Mouse (Mus musculus): ENCODE results near the gene Tmem269. TPM values are rescaled to one million over a fixed set of nuclear protein-coding genes. Genes with fewer than 3 reads are reported as not detected.

Tmem269 gene
- polyA plus RNA-seq, 1 experiment from 2014 or later: not detected

DNA sequence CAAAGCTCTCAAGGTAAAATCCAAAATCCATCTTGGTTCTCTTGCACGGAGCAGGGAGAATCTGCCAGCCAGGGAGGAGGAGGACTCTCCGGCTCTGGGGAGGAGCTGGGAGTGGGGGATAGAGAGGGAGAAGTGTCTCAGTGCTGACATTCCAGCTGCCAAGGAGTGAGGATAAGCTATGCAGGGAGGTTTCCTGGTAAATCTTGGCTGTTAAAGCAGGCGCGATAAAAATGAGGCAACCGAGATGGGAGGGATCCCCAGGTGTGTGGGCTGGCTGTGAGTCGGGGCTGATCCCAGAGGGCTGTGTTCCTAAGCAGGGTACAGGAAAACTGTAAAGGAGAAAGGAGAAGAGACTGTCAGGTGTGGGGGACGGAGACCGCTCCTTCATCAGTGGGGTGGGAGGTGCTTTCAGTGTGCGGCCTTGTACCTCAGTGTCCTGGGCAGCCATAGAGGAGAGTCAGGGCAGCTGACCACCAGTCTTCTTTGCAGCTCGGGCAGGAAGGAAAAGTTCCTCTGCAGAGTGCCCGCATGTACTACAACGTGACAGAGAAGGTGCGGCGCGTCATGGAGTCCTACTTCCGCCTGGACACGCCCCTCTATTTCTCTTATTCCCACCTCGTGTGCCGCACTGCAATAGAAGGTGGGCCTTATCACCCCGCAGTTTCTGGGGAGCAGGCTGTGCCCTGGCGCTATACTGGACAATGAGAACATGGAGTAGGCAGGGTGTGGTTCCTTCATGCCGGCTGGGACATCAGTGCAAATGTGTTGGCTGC is 26.6 kb upstream of the Tmem269 start:
- Histone ChIP-seq H3K9ac (ENCODE audit: low read length) (no peak overlapping the region), H3K27ac (ENCODE audit: low read depth, low read length) (no peak overlapping the region), H3K4me1 (ENCODE audit: control insufficient read depth, insufficient read depth, low read length) (peaks cover 4% of the 10 kb centered on the region; the same call in 1 of the 2 replicates), H3K4me2 (ENCODE audit: low read depth) (no peak overlapping the region), H3K4me3 (ENCODE audit: low read depth, low read length) (no peak overlapping the region), H3K36me3 (ENCODE audit: control insufficient read depth, insufficient read depth, low read length) (peaks cover 8% of the 10 kb centered on the region), H3K9me3 (ENCODE audit: control insufficient read depth, low read length) (no peaks in the 10 kb centered on the region), H3K27me3 (ENCODE audit: control insufficient read depth, insufficient read depth, low read length) (no peaks in the 10 kb centered on the region)
- no peak for ATAC-seq (ENCODE audit: insufficient read depth, low FRiP score, low TSS enrichment)
- no peak for DNase-seq (ENCODE audit: low spot score)
- 80% methylated on average over 22 of the region's 22 CpGs for WGBS

DNA sequence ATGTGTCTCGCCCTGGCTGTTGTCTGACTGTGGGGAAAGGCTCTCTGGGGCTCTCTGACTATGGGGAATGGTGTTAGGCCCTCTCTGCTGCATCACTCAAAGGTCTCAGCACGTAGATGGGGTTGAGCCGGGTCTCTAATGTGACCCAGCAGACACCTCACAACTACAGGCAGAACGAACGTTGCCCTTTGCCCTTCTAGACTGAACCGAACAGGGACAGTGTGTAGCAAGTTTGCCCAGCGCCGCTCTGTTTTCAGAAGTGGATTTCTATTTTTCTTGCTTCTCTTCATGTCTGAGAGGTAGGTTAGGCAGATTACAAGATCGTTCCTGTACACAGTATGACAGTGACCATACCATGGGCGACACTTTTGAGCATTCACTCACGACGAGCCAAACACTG is 24.6 kb upstream of the Tmem269 start:
- H3K9me3 ChIP-seq (ENCODE audit: control insufficient read depth, low read length): no peaks in the 10 kb centered on the region
- 90% methylated on average over 12 of the region's 12 CpGs for WGBS
- H3K9ac ChIP-seq (ENCODE audit: low read length): no peak overlapping the region
- no peaks in the 10 kb centered on the region for H3K27me3 ChIP-seq (ENCODE audit: control insufficient read depth, insufficient read depth, low read length)
- ATAC-seq (ENCODE audit: insufficient read depth, low FRiP score, low TSS enrichment) (no peak), DNase-seq (ENCODE audit: low spot score) (no peak)
- H3K4me2 ChIP-seq (ENCODE audit: low read depth): no peak overlapping the region
- peaks cover 2% of the 10 kb centered on the region; the same call in 1 of the 2 replicates for H3K4me1 ChIP-seq (ENCODE audit: control insufficient read depth, insufficient read depth, low read length)
- no peak overlapping the region for H3K27ac ChIP-seq (ENCODE audit: low read depth, low read length)
- H3K4me3 ChIP-seq (ENCODE audit: low read depth, low read length): no peak overlapping the region
- peaks cover 5% of the 10 kb centered on the region for H3K36me3 ChIP-seq (ENCODE audit: control insufficient read depth, insufficient read depth, low read length)

DNA sequence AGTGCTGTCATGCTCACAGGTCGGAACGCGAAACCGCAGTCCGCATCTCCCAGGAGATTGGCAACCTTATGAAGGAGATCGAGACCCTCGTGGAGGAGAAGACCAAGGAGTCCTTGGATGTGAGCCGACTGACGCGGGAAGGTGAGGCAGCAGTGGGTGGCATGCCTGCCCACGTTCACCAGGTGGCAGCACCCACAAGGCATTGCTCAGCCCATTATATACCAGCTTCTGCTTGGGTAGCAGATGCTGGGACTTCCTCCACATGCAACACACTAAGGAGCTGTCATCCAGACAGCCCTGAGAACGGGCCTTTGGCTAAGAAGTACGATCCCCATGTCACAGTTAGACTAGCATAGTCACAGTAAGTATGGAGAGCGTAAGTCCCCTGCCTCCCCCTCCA is 23.6 kb upstream of the Tmem269 start:
- Histone ChIP-seq H3K9me3 (ENCODE audit: control insufficient read depth, low read length) (no peaks in the 10 kb centered on the region), H3K27ac (ENCODE audit: low read depth, low read length) (no peak overlapping the region), H3K4me3 (ENCODE audit: low read depth, low read length) (no peak overlapping the region), H3K4me2 (ENCODE audit: low read depth) (no peak overlapping the region), H3K4me1 (ENCODE audit: control insufficient read depth, insufficient read depth, low read length) (no peaks in the 10 kb centered on the region), H3K36me3 (ENCODE audit: control insufficient read depth, insufficient read depth, low read length) (peaks cover 5% of the 10 kb centered on the region), H3K9ac (ENCODE audit: low read length) (no peak overlapping the region), H3K27me3 (ENCODE audit: control insufficient read depth, insufficient read depth, low read length) (no peaks in the 10 kb centered on the region)
- no peak for ATAC-seq (ENCODE audit: insufficient read depth, low FRiP score, low TSS enrichment)
- no peak for DNase-seq (ENCODE audit: low spot score)
- WGBS: 87% methylated on average over 14 of the region's 14 CpGs

DNA sequence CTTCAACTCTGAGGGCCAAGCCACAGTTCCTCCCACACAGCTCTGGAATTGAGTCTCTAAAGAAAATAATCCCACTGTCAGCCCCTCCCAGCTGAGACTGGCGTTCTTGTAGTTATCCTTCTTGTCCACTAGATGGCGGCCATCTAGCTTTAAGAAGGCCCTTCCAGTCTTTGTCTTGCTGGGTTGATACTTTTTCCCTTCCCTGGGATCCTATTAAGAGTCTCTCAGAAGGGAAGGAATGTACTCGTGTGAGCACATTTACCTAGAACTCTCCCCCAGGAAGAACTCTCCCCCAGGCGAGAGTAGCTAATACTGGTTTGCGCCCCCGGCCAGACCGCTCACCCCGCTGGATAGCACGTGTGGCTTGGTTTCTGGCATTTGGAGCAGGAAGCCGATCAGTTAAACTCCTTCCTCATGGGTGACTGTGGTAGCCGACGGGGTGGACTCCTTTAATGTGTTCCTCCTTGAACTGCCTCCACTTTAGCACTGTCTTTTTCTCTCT is 21.2 kb upstream of the Tmem269 start:
- H3K4me2 ChIP-seq (ENCODE audit: low read depth): no peak overlapping the region
- H3K4me3 ChIP-seq (ENCODE audit: low read depth, low read length): no peak overlapping the region
- H3K36me3 ChIP-seq (ENCODE audit: control insufficient read depth, insufficient read depth, low read length): peaks cover 5% of the 10 kb centered on the region; the same call in 1 of the 2 replicates
- peak overlapping the region; percentile 46 for H3K9ac ChIP-seq (ENCODE audit: low read length)
- no peaks in the 10 kb centered on the region for H3K27me3 ChIP-seq (ENCODE audit: control insufficient read depth, insufficient read depth, low read length)
- peak; percentile 51; the same call in 1 of the 2 replicates for ATAC-seq (ENCODE audit: insufficient read depth, low FRiP score, low TSS enrichment)
- peak; percentile 52 for DNase-seq (ENCODE audit: low spot score)
- 48% methylated on average over 12 of the region's 12 CpGs for WGBS
- H3K27ac ChIP-seq (ENCODE audit: low read depth, low read length): no peak overlapping the region
- no peaks in the 10 kb centered on the region for H3K4me1 ChIP-seq (ENCODE audit: control insufficient read depth, insufficient read depth, low read length)
- H3K9me3 ChIP-seq (ENCODE audit: control insufficient read depth, low read length): no peaks in the 10 kb centered on the region

DNA sequence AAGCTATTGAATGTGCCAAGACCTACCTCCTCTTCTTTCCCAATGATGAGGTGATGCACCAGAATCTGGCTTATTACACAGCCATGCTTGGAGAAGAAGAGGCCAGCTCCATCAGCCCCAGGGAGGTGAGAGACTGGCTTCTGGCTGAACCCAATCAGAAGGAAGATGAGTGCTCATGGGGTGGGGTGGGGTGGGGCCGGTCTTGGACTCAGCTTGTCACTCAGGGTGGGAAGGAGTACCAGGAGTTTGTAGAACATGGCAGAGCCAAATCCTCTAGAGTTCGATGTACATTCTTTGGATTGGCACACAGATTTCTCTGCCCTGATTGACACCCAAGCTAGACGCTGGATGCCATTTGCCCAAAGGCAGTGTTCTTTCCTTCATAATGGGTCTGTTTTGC is 20.6 kb upstream of the Tmem269 start:
- Histone ChIP-seq H3K9ac (ENCODE audit: low read length) (no peak overlapping the region), H3K4me1 (ENCODE audit: control insufficient read depth, insufficient read depth, low read length) (no peaks in the 10 kb centered on the region), H3K36me3 (ENCODE audit: control insufficient read depth, insufficient read depth, low read length) (peaks cover 5% of the 10 kb centered on the region; the same call in 1 of the 2 replicates), H3K4me2 (ENCODE audit: low read depth) (no peak overlapping the region), H3K4me3 (ENCODE audit: low read depth, low read length) (no peak overlapping the region), H3K9me3 (ENCODE audit: control insufficient read depth, low read length) (no peaks in the 10 kb centered on the region), H3K27me3 (ENCODE audit: control insufficient read depth, insufficient read depth, low read length) (no peaks in the 10 kb centered on the region), H3K27ac (ENCODE audit: low read depth, low read length) (no peak overlapping the region)
- DNase-seq (ENCODE audit: low spot score): no peak
- 80% methylated on average over 3 of the region's 3 CpGs for WGBS
- no peak for ATAC-seq (ENCODE audit: insufficient read depth, low FRiP score, low TSS enrichment)

DNA sequence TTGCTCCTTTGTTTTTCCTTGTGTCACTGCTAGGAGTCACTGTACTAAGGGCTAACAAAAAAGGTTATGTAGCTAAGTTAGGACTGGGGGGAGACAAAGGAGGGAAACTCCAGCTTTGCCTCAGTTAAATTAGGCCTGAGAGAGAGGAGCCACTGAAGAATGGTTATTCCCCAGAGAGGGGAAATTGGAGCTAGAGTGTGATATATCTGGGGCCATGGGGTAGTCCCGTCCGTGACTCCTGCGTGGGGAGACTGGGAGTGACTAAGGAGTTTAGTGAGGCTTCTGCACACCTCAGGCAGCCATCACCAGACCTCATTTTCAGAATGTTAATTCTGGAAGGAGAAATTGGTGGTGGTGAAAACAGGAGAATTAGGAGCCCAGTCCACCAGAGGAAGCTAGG is 16.3 kb upstream of the Tmem269 start:
- Histone ChIP-seq H3K27me3 (ENCODE audit: control insufficient read depth, insufficient read depth, low read length) (no peaks in the 10 kb centered on the region), H3K4me3 (ENCODE audit: low read depth, low read length) (no peak overlapping the region), H3K9ac (ENCODE audit: low read length) (no peak overlapping the region), H3K36me3 (ENCODE audit: control insufficient read depth, insufficient read depth, low read length) (no peaks in the 10 kb centered on the region; the same call in 1 of the 2 replicates), H3K9me3 (ENCODE audit: control insufficient read depth, low read length) (no peaks in the 10 kb centered on the region), H3K27ac (ENCODE audit: low read depth, low read length) (no peak overlapping the region), H3K4me1 (ENCODE audit: control insufficient read depth, insufficient read depth, low read length) (no peaks in the 10 kb centered on the region), H3K4me2 (ENCODE audit: low read depth) (peak overlapping the region; percentile 87)
- 76% methylated on average over 3 of the region's 3 CpGs for WGBS
- ATAC-seq (ENCODE audit: insufficient read depth, low FRiP score, low TSS enrichment) (no peak), DNase-seq (ENCODE audit: low spot score) (no peak)

DNA sequence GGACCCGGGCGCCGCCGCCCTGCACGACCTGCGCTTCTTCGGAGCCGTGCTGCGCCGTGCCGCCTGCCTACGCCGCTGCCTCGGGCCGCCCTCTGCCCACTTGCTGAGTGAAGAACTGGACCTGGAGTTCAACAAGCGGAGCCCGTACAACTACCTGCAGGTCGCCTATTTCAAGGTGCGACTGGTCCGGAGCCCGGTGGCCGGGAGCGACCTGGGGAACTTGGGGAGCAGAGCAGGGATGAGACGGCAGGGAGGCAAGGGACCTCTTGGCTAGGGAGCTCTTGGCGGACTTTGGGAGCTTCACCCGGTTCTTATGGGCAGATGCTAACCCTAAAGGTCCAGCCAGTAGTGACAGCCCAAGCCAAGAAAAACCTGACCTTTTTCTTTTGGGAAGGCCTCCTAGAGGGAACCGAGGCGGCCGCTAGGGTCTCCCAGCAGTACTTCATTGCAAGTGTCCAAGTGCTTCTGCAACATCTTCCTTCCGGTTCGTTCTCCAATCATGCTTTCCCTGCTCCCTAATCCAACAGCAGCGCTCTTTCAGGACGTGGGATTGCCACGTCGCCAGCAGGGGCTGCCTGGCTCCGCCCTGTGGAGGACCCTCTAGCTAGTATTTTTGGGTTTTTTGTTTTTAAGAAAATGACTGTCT is 15.4 kb upstream of the Tmem269 start:
- H3K9me3 ChIP-seq (ENCODE audit: control insufficient read depth, low read length): no peaks in the 10 kb centered on the region
- no peaks in the 10 kb centered on the region; the same call in 1 of the 2 replicates for H3K36me3 ChIP-seq (ENCODE audit: control insufficient read depth, insufficient read depth, low read length)
- H3K27ac ChIP-seq (ENCODE audit: low read depth, low read length): no peak overlapping the region
- peak overlapping the region; percentile 90 for H3K4me3 ChIP-seq (ENCODE audit: low read depth, low read length)
- peak; percentile 73 for DNase-seq (ENCODE audit: low spot score)
- no peaks in the 10 kb centered on the region for H3K27me3 ChIP-seq (ENCODE audit: control insufficient read depth, insufficient read depth, low read length)
- under 1% methylated on average over 36 of the region's 36 CpGs for WGBS
- H3K4me2 ChIP-seq (ENCODE audit: low read depth): peak overlapping the region; percentile 87
- peak overlapping the region; percentile 73 for H3K9ac ChIP-seq (ENCODE audit: low read length)
- ATAC-seq (ENCODE audit: insufficient read depth, low FRiP score, low TSS enrichment): peak; percentile 10; the same call in 1 of the 2 replicates
- no peaks in the 10 kb centered on the region for H3K4me1 ChIP-seq (ENCODE audit: control insufficient read depth, insufficient read depth, low read length)

DNA sequence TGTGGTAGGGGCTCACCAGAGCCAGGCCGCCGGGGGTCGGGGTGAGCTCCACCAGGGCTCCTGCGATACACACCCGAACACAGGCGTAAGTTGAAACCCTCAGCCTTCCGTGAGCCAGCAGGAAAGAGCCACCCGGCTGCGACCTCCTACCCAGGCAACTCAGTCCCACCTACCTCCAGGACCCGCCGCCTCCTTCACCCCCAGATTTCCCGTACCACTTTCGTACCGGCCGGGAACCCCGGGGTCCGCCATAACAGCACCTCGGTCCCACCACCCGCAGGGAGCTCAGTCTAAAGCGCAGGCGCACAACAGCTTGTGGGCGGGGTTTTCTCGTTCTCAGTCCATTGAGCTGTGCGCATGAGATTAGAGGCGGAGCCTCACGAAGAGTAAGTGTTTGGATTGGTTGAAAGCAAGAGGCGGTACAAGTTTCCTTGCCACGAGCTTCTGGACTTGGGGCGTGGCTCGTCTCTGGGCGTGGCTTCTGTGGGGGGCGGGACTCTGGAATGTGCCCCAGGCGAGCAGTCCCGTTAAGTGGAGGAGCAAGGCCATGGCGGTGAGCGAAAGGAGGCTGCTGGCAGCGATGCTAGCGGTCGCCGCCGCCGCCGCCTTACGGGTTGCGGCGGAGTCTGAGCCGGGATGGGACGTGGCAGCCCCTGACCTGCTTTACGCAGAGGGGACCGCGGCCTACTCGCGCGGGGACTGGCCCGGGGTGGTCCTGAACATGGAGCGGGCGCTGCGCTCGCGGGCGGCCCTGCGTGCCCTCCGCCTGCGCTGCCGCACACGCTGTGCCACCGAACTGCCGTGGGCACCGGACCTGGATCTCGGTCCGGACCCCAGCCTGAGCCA is 14.6 kb upstream of the Tmem269 start, which contains the start of the genes AU022252 and P3h1:
TSS of gene AU022252 (minus strand) at position 303 of the 846 bp plus-strand sequence.
TSS of gene P3h1 (plus strand) at position 506 of the 846 bp plus-strand sequence.
- H3K4me3 ChIP-seq (ENCODE audit: low read depth, low read length): peak within 1 kb of the TSS; percentile 90
- H3K4me1 ChIP-seq (ENCODE audit: control insufficient read depth, insufficient read depth, low read length): no peaks in the 10 kb centered on the region
- ATAC-seq (ENCODE audit: insufficient read depth, low FRiP score, low TSS enrichment) (peak; percentile 97), DNase-seq (ENCODE audit: low spot score) (peak; percentile 98)
- WGBS: under 1% methylated on average over 70 of the region's 71 CpGs
- H3K27me3 ChIP-seq (ENCODE audit: control insufficient read depth, insufficient read depth, low read length): no peaks in the 10 kb centered on the region
- no peaks in the 10 kb centered on the region; the same call in 1 of the 2 replicates for H3K36me3 ChIP-seq (ENCODE audit: control insufficient read depth, insufficient read depth, low read length)
- H3K4me2 ChIP-seq (ENCODE audit: low read depth): peak within 1 kb of the TSS; percentile 87
- no peaks in the 10 kb centered on the region for H3K9me3 ChIP-seq (ENCODE audit: control insufficient read depth, low read length)
- H3K27ac ChIP-seq (ENCODE audit: low read depth, low read length): 0 out of 2 replicates have a peak within 1 kb of the TSS, but pooled peaks have one; percentile 14
- peak within 1 kb of the TSS; percentile 86 for H3K9ac ChIP-seq (ENCODE audit: low read length)
